Comparison of ENCODE assay signal across 17 mouse cellular contexts in the genomic region with DNA sequence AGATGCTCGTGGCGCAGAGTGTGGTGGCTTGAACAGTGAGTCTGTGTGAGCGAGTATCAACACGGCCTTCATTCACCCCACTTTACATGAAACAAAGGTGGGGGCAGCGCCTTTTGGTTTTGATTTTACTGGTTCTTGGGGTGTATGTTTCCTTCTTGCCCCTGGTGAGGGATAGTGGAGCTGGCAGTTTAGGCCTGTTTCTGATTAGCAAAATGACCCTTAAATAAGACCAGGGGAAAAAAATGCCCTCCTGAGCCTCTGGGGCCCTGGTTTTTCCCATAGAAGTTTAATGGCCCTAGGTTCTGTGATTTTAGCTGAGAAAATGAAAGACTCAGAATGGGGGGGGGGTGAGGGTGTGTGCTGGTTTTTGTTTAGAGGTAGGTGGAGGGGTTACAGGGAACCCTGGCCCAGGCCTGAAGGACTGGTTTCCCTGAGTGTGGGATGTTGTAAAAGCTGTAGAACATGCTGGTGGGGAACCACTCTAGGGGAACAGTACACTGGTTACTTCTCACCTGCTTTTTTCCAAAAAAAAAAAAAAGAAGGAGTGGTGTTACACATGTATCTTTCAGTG.
"Had no signal": no experiment of that assay in that cellular context is flagged by ENCODE, and none has a peak within 500 bp of the region (broad histone marks: within the 10 kb centered on the region; RNA-seq: fewer than 3 reads in every experiment).

No protein-coding gene starts in this region.

- H3K27me3 ChIP-seq: liver, embryonic 15.5 days; neural tube, embryonic 15.5 days had no signal

- H3K36me3 ChIP-seq: liver, embryonic 15.5 days; midbrain, embryonic 10.5 days; neural tube, embryonic 15.5 days had no signal

- H3K9ac ChIP-seq: liver, embryonic 15.5 days; neural tube, embryonic 15.5 days had no signal

- DNase-seq: kidney, adult 9 months; kidney, postnatal 36 days; layer of hippocampus, adult 9-11 months; layer of hippocampus, postnatal 36 days; lung, adult 2 months; lung, postnatal 36 days; midbrain, embryonic 14.5 days; right cerebral cortex, adult 18-20 months; right cerebral cortex, postnatal 25 days had no signal

- H3K9me3 ChIP-seq: liver, embryonic 15.5 days; midbrain, embryonic 10.5 days; neural tube, embryonic 15.5 days had no signal

- H3K4me2 ChIP-seq: liver, embryonic 11.5 days; liver, embryonic 15.5 days; neural tube, embryonic 15.5 days had no signal

- ATAC-seq: lung, postnatal 0 days had no signal

- H3K27ac ChIP-seq: kidney, postnatal 0 days; liver, embryonic 15.5 days; midbrain, embryonic 10.5 days; neural tube, embryonic 15.5 days; stomach, postnatal 0 days had no signal

- H3K4me1 ChIP-seq: liver, embryonic 15.5 days had no signal

- H3K4me3 ChIP-seq: liver, embryonic 15.5 days; midbrain, embryonic 10.5 days; myocyte; neural tube, embryonic 15.5 days had no signal
